Mouse (Mus musculus): ENCODE results near the gene Shc2. TPM values are rescaled to one million over a fixed set of nuclear protein-coding genes. Genes with fewer than 3 reads are reported as not detected.

The Shc2 gene
- polyA plus RNA-seq, 1 experiment, result 1.6 TPM

GRCm38 (mm10) chr10:79666493-79666892 is 28.8 kb upstream of the Shc2 start:
- H3K27ac ChIP-seq (ENCODE audit: insufficient read depth, low read depth, low read length), result no peak overlapping the region
- TF ChIP-seq POLR2A (IDR thresholded peaks at IDR 0.05; ENCODE audit: low read depth, low read length), result no peak
- TF ChIP-seq CTCF (IDR thresholded peaks at IDR 0.05; ENCODE audit: extremely low read depth, insufficient read length, insufficient replicate concordance, low read depth, low read length), result no peak
- WGBS, result 61% methylated on average over 9 of the region's 9 CpGs
- H3K4me3 ChIP-seq (ENCODE audit: low read depth, low read length), result no peak overlapping the region
- no peaks in the 10 kb centered on the region for H3K27me3 ChIP-seq (ENCODE audit: control insufficient read depth, insufficient read depth, low read length)
- peaks cover 8% of the 10 kb centered on the region for H3K4me1 ChIP-seq (ENCODE audit: control insufficient read depth, insufficient read depth, insufficient read length, low read length)
- no peaks in the 10 kb centered on the region for H3K36me3 ChIP-seq (ENCODE audit: control insufficient read depth, insufficient read depth, low read length)

DNA sequence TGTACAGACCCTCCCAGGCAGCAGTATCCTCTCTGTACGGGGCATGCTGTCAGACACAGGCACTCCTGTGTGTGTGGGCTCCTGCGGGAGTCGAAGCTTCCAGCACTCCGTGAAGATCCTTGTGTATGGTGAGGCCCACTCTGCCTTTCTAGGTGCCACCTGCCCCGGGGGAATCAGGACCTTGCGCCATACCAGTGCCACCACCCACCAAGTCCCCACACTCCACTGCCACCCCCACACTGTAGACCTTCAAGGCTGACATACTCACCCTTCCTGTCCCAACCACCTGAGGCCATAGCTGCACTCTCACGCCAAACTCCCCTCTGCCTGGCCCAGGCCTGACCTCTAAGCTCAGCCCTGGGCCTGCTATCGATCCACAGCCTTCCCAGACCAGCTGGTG is 27.3 kb upstream of the Shc2 start:
- TF ChIP-seq CTCF (IDR thresholded peaks at IDR 0.05; ENCODE audit: extremely low read depth, insufficient read length, insufficient replicate concordance, low read depth, low read length) (no peak), POLR2A (IDR thresholded peaks at IDR 0.05; ENCODE audit: low read depth, low read length) (no peak)
- no peaks in the 10 kb centered on the region for H3K36me3 ChIP-seq (ENCODE audit: control insufficient read depth, insufficient read depth, low read length)
- no peak overlapping the region for H3K27ac ChIP-seq (ENCODE audit: insufficient read depth, low read depth, low read length)
- WGBS, result 79% methylated on average over 8 of the region's 8 CpGs
- H3K4me1 ChIP-seq (ENCODE audit: control insufficient read depth, insufficient read depth, insufficient read length, low read length), result peaks cover 3% of the 10 kb centered on the region; the same call in 1 of the 2 replicates
- H3K27me3 ChIP-seq (ENCODE audit: control insufficient read depth, insufficient read depth, low read length), result no peaks in the 10 kb centered on the region
- H3K4me3 ChIP-seq (ENCODE audit: low read depth, low read length), result no peak overlapping the region

- no peaks in the 10 kb centered on the region for H3K4me1 ChIP-seq (ENCODE audit: control insufficient read depth, insufficient read depth, insufficient read length, low read length)
- no peak within 1 kb of the TSS for H3K27ac ChIP-seq (ENCODE audit: insufficient read depth, low read depth, low read length)
- 15% methylated on average over 13 of the region's 13 CpGs for WGBS
- no peak within 1 kb of the TSS for H3K4me3 ChIP-seq (ENCODE audit: low read depth, low read length)
- no peaks in the 10 kb centered on the region for H3K27me3 ChIP-seq (ENCODE audit: control insufficient read depth, insufficient read depth, low read length)
- H3K36me3 ChIP-seq (ENCODE audit: control insufficient read depth, insufficient read depth, low read length), result no peaks in the 10 kb centered on the region
- TF ChIP-seq POLR2A (IDR thresholded peaks at IDR 0.05; ENCODE audit: low read depth, low read length) (no peak), CTCF (IDR thresholded peaks at IDR 0.05; ENCODE audit: extremely low read depth, insufficient read length, insufficient replicate concordance, low read depth, low read length) (peak; percentile 89)
Observed at GRCm38 (mm10) chr10:79664131-79664665, 26.5 kb upstream of the Shc2 start, which contains the start of gene Madcam1. Gene Madcam1 (plus strand): TSS chr10:79664559.

GRCm38 (mm10) chr10:79661861-79662260 is 24.1 kb upstream of the Shc2 start:
- Histone ChIP-seq H3K27me3 (ENCODE audit: control insufficient read depth, insufficient read depth, low read length) (no peaks in the 10 kb centered on the region), H3K27ac (ENCODE audit: insufficient read depth, low read depth, low read length) (no peak overlapping the region), H3K4me3 (ENCODE audit: low read depth, low read length) (no peak overlapping the region), H3K4me1 (ENCODE audit: control insufficient read depth, insufficient read depth, insufficient read length, low read length) (no peaks in the 10 kb centered on the region), H3K36me3 (ENCODE audit: control insufficient read depth, insufficient read depth, low read length) (no peaks in the 10 kb centered on the region)
- TF ChIP-seq CTCF (IDR thresholded peaks at IDR 0.05; ENCODE audit: extremely low read depth, insufficient read length, insufficient replicate concordance, low read depth, low read length) (no peak), POLR2A (IDR thresholded peaks at IDR 0.05; ENCODE audit: low read depth, low read length) (no peak)
- WGBS, result 32% methylated on average over 3 of the region's 3 CpGs

GRCm38 (mm10) chr10:79660298-79660697 is 22.6 kb upstream of the Shc2 start:
- TF ChIP-seq CTCF (IDR thresholded peaks at IDR 0.05; ENCODE audit: extremely low read depth, insufficient read length, insufficient replicate concordance, low read depth, low read length) (no peak), POLR2A (IDR thresholded peaks at IDR 0.05; ENCODE audit: low read depth, low read length) (no peak)
- Histone ChIP-seq H3K27me3 (ENCODE audit: control insufficient read depth, insufficient read depth, low read length) (no peaks in the 10 kb centered on the region), H3K4me3 (ENCODE audit: low read depth, low read length) (no peak overlapping the region), H3K27ac (ENCODE audit: insufficient read depth, low read depth, low read length) (no peak overlapping the region), H3K36me3 (ENCODE audit: control insufficient read depth, insufficient read depth, low read length) (no peaks in the 10 kb centered on the region), H3K4me1 (ENCODE audit: control insufficient read depth, insufficient read depth, insufficient read length, low read length) (no peaks in the 10 kb centered on the region)
- WGBS, result 84% methylated on average over 2 of the region's 2 CpGs

DNA sequence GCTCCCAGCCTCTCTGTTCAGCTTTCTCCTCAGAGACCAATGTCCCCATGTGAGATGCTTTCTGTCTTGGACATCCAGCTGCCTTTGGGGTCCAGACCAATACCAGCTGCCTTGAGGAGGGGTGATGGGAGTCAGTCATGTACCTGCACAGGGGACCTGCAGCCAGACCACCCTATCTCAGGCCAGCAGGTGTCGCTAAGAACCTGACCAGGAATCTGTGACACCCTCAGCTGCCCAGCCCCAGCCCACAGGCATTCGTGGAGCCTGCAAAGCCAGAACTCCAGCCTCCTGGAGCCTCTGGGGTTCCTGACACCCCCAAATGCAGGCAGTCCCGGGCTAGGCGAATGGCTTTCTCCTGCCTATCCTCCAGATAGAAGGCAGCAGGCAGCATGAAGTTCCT is 21.1 kb upstream of the Shc2 start:
- TF ChIP-seq CTCF (IDR thresholded peaks at IDR 0.05; ENCODE audit: extremely low read depth, insufficient read length, insufficient replicate concordance, low read depth, low read length), result no peak
- H3K4me3 ChIP-seq (ENCODE audit: low read depth, low read length), result no peak overlapping the region
- 18% methylated on average over 4 of the region's 4 CpGs for WGBS

GRCm38 (mm10) chr10:79654946-79655395 is 17.3 kb upstream of the Shc2 start:
- H3K4me3 ChIP-seq (ENCODE audit: low read depth, low read length), result no peak overlapping the region
- WGBS, result 3% methylated on average over 1 of the region's 1 CpGs
- H3K27me3 ChIP-seq (ENCODE audit: control insufficient read depth, insufficient read depth, low read length), result no peaks in the 10 kb centered on the region
- H3K4me1 ChIP-seq (ENCODE audit: control insufficient read depth, insufficient read depth, insufficient read length, low read length), result no peaks in the 10 kb centered on the region
- H3K27ac ChIP-seq (ENCODE audit: insufficient read depth, low read depth, low read length), result no peak overlapping the region
- H3K36me3 ChIP-seq (ENCODE audit: control insufficient read depth, insufficient read depth, low read length), result no peaks in the 10 kb centered on the region
- TF ChIP-seq POLR2A (IDR thresholded peaks at IDR 0.05; ENCODE audit: low read depth, low read length) (no peak), CTCF (IDR thresholded peaks at IDR 0.05; ENCODE audit: extremely low read depth, insufficient read length, insufficient replicate concordance, low read depth, low read length) (no peak)

More for the DNA sequence above, 21.1 kb upstream of the Shc2 start:
- H3K36me3 ChIP-seq (ENCODE audit: control insufficient read depth, insufficient read depth, low read length), result no peaks in the 10 kb centered on the region
- H3K27me3 ChIP-seq (ENCODE audit: control insufficient read depth, insufficient read depth, low read length), result no peaks in the 10 kb centered on the region
- H3K27ac ChIP-seq (ENCODE audit: insufficient read depth, low read depth, low read length), result no peak overlapping the region
- H3K4me1 ChIP-seq (ENCODE audit: control insufficient read depth, insufficient read depth, insufficient read length, low read length), result no peaks in the 10 kb centered on the region
